Mouse (Mus musculus) neural tube, postnatal 0 days (tissue): ENCODE measurements around the gene Trim60. TPM values are rescaled to one million over a fixed set of nuclear protein-coding genes. Genes with fewer than 3 reads are reported as not detected.

Source experiments
- polyA plus RNA-seq: library from polyadenylated mRNA; unstranded; fragments of >200 nt; fragmentation: Nextera tagmentation; extraction: Ambion mirVana; gene quantifications from 2 replicates; pipeline ENCODE4 v1.2.1, GENCODE M21; 2015

The Trim60 gene
- 0.08 TPM in 1 of 2 replicates, not detected in the other for polyA plus RNA-seq

GRCm38 (mm10) chr8:65018423-65018822 is at the start of gene Trim60, which contains the start of gene Trim61:
Gene Trim60 (minus strand): TSS chr8:65018584.
Gene Trim61 (minus strand): TSS chr8:65018523.

GRCm38 (mm10) chr8:65037117-65037533 is 18.7 kb upstream of the Trim60 start, which contains the start of gene Apela:
Gene Apela (minus strand): TSS chr8:65037336.

GRCm38 (mm10) chr8:64987731-64988130 is 30.7 kb downstream of the Trim60 start, which contains the start of gene Trim75:
Gene Trim75 (minus strand): TSS chr8:64987831.

Other genes with a start within 250 kb of the Trim60 start
- 32.8 and 33.3 TPM in 2 replicates for gene Klhl2, start 168.6 kb downstream of the Trim60 start, polyA plus RNA-seq
- gene Tmem192, start 71.4 kb downstream of the Trim60 start, polyA plus RNA-seq = 47.2 and 52.4 TPM in 2 replicates
- 0.25 TPM in 1 of 2 replicates, not detected in the other for gene Trim75, start 30.8 kb downstream of the Trim60 start, polyA plus RNA-seq
- 0.15 TPM in 1 of 2 replicates, not detected in the other for gene Trim61, start 61 bp downstream of the Trim60 start, polyA plus RNA-seq
- gene Apela, start 18.8 kb upstream of the Trim60 start, polyA plus RNA-seq = 2.0 and 2.8 TPM in 2 replicates
- not detected in 2 replicates for gene Gm10663, start 56.4 kb upstream of the Trim60 start, polyA plus RNA-seq
- gene BC030870, start 111.0 kb upstream of the Trim60 start, polyA plus RNA-seq = not detected in 2 replicates